Mouse (Mus musculus) gastrocnemius, postnatal 36 days (tissue): ENCODE measurements around the gene Tnf. TPM values are rescaled to one million over a fixed set of nuclear protein-coding genes. Genes with fewer than 3 reads are reported as not detected.

ENCODE experiments used
- DNase-seq, 2 experiments: peaks; one replicate each; pipeline ENCODE4 v3.0.0; 2022
- intact Hi-C: fragments of 180-260 bp; cut with DNase I; formaldehyde crosslinking; loops from one replicate; pipeline ENCODE4 v1.15.1; 2025
- microRNA-seq, 2 experiments: library from miRNA; unstranded; fragments of <30 nt; microRNA quantifications; one replicate each; pipeline ENCODE4 v1.2.0; 2021
- total RNA-seq, 2 experiments: library from RNA; stranded (reverse); gene quantifications; 2 replicates each; pipeline ENCODE4 v1.2.3; 2021

Gene Tnf
- total RNA-seq, 2 experiments from 2014 or later: 0.46 TPM; not detected in 1

DNA sequence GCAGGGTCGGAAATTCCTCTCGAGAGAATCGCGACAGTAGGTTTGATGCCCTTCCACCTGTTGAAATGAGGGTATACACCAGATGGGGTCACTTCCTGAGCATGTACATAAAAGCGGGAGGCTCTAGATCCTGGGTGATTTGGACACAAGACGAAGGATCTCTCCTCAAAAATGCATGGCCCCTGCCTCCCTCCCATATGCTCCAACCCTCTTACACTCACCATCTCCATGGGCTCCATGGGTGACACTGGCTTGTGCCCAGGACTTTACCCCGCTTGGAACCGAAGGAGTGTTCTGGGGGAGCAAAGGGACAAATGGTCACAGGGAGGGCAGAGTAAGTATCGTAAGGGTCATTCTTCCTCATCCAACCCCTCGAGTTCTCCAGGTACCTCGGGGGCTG is 40.4 kb downstream of the Tnf start:
- intact Hi-C loops: loop anchor here (2.0 kb wide), 1 partner anchor 17 kb away; no protein-coding TSS in a partner anchor
- no peak for DNase-seq

DNA sequence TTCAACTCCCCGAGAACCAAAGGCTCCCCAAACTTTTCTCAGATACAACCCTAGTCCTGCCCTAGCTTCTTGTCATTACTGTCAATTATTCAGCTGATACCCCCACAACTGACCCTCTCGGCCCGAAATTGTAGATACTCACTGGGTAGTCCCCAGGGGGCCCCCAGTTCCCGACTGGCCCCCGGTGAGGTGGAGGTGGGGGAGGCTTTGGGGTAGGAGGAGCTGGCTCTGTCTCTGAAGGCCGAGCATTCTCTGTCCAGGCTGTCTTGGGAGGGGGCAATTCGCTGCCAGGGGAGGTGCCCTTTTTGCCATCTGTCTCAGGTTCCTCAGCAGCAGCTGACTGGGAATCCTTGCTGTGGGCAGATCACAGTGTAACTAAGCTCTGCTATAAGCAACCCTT is 42.2 kb downstream of the Tnf start:
- intact Hi-C loops: loop anchor here (2.0 to 10.0 kb wide), 2 partner anchors 15 to 1045 kb away; partner anchors contain the start of gene H2-DMa

DNA sequence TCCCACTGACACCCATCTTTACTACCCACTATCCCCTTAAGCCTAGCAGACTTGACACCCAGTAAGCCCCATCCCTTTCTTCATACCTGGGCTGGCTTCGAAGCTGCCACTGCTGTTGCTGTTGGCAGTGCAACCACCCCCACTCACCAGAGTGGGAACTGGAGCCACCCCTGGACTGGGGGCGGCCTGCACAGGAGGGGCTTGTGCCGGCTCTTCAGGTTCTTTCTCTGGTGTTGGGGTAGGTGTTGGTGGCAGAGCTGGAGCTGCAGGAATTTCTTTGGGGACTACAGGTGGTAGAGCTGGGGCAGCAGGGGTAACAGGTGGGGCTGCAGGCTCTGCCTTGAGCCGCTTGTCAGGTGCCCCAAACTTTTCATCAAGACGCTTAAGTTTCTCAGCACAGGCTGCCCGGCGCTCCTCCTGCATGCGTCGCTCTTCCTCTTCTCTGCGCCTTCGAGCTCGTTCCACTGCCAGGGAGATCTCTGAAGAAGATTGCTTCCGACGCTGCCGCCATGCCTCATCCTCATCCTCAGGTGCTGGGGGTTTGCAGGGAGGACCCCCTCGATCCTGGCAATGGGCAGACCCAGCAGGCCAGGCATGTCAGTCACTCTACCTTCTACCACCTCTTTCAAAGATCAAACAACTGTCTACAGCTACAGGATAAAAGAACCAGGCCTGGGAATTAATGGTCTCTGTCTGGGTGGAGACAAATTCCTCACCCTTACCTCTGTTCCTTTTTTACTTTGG is 42.8 kb downstream of the Tnf start:
- no peak for DNase-seq
- intact Hi-C loops: loop anchor here (10.0 kb wide), 1 partner anchor 1044 kb away; the partner anchor contains the start of gene H2-DMa

More for the DNA sequence above, 42.2 kb downstream of the Tnf start:
- no peak for DNase-seq

DNA sequence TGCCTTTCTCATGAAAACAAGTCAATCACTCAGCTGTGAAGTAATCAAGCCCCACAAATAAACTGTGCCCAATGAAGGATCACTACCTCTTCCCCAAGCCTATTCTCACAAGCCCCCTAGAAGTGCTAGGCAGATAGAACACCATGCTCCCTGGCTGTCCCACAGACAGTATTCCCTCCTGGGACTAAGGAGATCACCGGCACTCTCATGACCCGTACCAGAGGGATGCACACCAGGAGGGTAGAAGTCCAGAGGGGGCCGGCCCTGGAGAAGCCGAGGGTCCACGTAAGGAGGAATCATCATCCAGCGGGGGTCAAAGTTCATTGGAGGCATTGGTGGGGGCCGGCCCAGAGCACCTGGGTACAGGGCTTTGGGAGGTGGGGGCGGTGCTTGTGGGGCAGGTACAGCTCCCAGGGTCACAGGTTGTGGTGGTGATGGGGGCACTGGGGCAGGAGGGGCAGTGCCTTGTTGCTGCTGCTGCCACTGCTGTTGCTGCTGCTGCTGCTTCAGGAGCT is 44.1 kb downstream of the Tnf start:
- intact Hi-C loops: loop anchor here (10.0 kb wide), 1 partner anchor 1043 kb away; the partner anchor contains the start of gene H2-DMa
- DNase-seq: no peak

DNA sequence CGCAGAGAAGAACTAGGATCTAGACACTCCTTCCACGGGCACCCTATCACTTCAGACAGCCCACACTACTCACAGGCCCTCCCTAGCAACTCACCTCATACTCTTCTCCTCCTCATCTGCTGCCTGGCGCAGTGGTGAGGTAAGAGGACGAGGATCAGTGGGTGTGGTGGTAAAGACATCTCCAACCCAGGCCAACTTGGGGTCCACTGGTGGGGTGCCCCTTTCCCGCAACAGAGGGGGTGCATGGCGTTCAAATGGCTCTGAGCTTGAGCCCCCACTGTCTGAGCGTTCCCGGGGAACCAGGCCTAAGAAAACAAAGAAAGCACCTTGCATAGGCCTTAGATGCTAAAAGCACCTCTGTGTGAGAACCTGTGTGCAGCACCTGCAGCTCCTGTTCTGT is 44.6 kb downstream of the Tnf start:
- no peak for DNase-seq
- intact Hi-C loops: loop anchor here (10.0 kb wide), 1 partner anchor 1042 kb away; the partner anchor contains the start of gene H2-DMa

DNA sequence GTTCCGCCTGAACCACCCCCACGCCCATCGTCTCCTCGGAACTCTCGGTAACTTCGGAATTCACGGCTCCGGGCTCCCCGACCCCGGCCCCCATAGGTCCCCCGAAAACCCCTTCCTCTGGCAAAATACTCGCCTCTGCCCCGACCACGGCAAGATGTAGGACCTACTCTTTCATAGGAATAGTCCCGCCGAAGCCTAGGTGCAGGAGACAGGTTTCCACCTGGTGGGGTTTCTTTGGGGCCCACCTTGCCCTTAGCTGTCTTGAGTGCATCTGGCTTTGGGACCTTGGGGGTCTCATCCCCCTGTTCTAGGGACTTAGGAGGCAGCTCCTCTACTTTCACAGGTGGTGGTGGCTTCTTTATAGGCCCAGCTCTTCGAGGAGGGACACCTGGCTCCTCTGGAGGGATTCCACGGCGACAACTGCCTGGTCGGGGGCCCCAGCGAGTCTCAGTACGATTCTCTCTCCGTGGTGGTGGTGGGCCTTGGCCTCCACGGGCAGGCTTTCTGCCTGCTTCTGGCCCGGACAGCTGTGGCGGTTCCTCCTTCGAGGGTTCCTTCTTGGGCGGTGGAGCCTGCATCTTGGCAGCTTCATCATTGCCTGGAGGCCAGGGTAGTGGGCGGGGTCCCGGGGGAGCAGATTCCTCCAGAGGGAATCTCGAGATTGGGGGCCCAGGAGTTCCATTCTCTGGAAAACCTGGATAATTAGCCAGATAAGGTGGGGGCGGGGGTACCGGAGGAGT is 45.2 kb downstream of the Tnf start:
- no peak for DNase-seq
- intact Hi-C loops: loop anchor here (10.0 kb wide), 1 partner anchor 1042 kb away; the partner anchor contains the start of gene H2-DMa

DNA sequence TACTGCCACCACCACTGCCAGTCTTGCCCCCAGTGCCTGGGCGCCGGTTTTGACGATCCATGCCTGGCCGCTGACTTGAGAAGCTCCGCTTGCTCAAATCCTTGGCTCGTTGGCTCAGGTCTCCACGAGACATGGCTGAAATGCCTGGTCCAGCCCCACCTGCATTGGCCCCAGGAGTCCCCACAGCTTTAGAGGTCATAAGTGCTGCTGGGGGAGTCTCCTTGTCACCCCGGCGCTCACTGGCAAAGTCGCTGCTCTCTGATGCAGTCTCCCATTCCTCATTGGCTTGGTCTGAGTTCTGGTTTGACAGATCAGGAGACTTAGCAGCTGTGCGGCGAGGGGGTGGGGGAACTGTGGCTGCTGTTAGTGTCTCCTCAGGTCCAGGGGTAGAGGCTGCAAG is 46.4 kb downstream of the Tnf start:
- peak in 1 of 2 experiments; percentile 11 for DNase-seq
- intact Hi-C loops: loop anchor here (10.0 kb wide), 1 partner anchor 1041 kb away; the partner anchor contains the start of gene H2-DMa

DNA sequence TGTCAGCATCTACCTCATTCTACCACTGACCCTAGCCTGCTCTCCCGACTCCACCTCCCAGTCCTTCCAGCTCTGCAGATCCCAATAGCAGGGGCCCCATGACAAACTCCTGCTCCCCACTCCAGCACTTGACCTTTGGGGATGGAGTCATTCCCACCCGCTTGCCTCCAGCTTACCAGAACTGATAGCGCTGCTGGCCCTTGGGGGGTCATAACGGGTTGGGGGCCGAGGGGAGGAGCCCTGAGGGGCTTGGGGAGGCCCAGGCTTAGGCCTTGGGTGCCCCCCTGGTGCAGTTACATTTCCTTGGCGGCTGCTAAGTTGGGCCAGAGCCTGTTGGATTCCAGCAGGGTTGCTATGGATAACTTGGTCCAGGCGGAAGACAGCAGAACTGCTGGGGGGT is 47.2 kb downstream of the Tnf start:
- intact Hi-C loops: loop anchor here (10.0 kb wide), 1 partner anchor 1040 kb away; the partner anchor contains the start of gene H2-DMa
- no peak for DNase-seq

DNA sequence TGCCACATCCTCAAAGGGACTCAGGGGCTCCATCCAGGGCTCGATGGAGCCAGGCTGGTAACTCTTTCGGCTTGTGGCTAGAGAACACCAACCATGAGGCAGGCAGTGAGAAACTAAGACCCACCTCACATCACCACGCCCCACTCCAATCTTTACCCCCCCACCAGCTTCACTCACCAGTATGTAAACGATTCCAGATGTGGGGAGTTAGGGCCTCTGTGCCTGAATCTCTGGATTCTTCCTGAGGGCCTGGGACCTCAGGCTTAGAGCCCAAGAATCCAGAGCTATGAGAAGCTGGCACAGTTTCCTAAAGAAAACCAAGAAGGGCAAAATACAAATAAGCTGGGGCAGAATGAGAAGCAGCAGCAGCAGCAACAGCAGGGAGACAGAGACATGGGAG is 47.9 kb downstream of the Tnf start:
- intact Hi-C loops: loop anchor here (10.0 kb wide), 1 partner anchor 1039 kb away; the partner anchor contains the start of gene H2-DMa
- DNase-seq: no peak

DNA sequence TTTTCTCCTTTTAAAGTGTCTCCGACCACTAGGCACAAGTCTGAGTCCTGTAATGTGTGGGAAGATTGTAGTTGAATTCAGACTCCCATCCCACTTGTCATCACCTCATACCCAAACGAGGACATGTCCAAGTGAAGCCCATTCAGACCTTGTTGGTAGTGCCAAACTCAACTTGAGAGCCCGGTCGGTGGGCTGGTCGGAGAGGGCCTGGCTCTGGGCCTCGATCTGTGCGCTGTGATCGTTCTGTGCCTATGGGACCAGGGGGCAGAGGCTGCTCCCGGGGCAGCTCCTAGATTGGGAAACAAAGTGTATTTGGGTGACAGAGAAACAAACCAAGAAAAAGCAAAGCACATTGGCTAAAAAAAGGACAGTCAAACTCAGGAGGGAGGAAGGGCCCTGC is 48.7 kb downstream of the Tnf start:
- DNase-seq: no peak
- intact Hi-C loops: loop anchor here (10.0 kb wide), 1 partner anchor 1038 kb away; the partner anchor contains the start of gene H2-DMa

DNA sequence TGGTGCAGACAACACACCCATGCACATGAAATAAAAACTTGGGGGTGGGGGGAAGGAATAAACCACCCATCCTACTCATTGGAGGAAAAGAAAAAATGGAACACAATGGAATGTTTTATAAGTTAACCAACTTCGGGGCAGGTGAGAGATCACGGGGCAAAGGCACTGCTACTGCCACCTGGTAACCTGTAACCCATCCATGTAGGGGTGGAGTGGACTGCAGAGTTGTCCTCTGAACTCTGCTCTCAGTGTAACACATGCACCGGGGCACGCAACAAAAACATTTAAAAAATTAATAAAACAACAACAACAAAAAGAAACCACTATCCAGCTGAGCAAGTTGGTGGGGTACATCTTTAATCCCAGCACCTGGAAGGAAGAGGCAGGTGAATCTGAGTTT is 49.7 kb downstream of the Tnf start:
- DNase-seq: no peak
- intact Hi-C loops: loop anchor here (10.0 kb wide), 1 partner anchor 1037 kb away; the partner anchor contains the start of gene H2-DMa

Small RNA genes within 50 kb of the gene (microRNA-seq; reads per million reads assigned to microRNA genes)
- gene Mir6973a (0 reads per million in 2 experiments), gene Mir6974 (0 reads per million in 2 experiments), gene Mir6975 (0 to 1.1 reads per million in 2 experiments), gene Mir8094 (0 to 0.74 reads per million in 2 experiments)

Other genes starting within 250 kb of the Tnf start
- 1 to 10 TPM; 4.6 to 6.1 TPM for gene Hspa1b, start 242.8 kb downstream of the Tnf start, total RNA-seq
- gene Gm20481, start 232.1 kb downstream of the Tnf start, total RNA-seq: not detected
- 10 to 100 TPM in 1 of 2 experiments, 1 to 10 TPM in 1; 8.8 to 10.1 TPM for gene Hspa1a, start 229.9 kb downstream of the Tnf start, total RNA-seq
- 10 to 100 TPM; 18.6 to 23.2 TPM for gene Hspa1l, start 229.3 kb downstream of the Tnf start, total RNA-seq
- gene Lsm2, start 220.1 kb downstream of the Tnf start, total RNA-seq: 10 to 100 TPM; 13.1 to 15.3 TPM
- gene Vars, start 201.0 kb downstream of the Tnf start, total RNA-seq: 10 to 100 TPM; 29.3 to 31.8 TPM
- 10 to 100 TPM; 11.3 to 12.8 TPM for gene Vwa7, start 185.4 kb downstream of the Tnf start, total RNA-seq
- gene Sapcd1, start 174.0 kb downstream of the Tnf start, total RNA-seq: not detected
- gene Msh5, start 155.3 kb downstream of the Tnf start, total RNA-seq: under 1 TPM; 0.20 to 0.35 TPM
- gene Clic1, start 152.0 kb downstream of the Tnf start, total RNA-seq: 10 to 100 TPM; 10.9 to 12.0 TPM
- gene Ddah2, start 143.0 kb downstream of the Tnf start, total RNA-seq: 1 to 10 TPM; 8.4 to 8.9 TPM
- not detected for gene Ly6g6c, start 136.6 kb downstream of the Tnf start, total RNA-seq
- gene Mpig6b, start 135.8 kb downstream of the Tnf start, total RNA-seq: not detected
- not detected for gene Ly6g6e, start 125.1 kb downstream of the Tnf start, total RNA-seq
- 1 to 10 TPM in 1 of 2 experiments, not detected in 1; 1.8 TPM for gene Ly6g6d, start 123.9 kb downstream of the Tnf start, total RNA-seq
- not detected for gene Ly6g6f, start 116.4 kb downstream of the Tnf start, total RNA-seq
- 10 to 100 TPM; 67.7 to 73.9 TPM for gene Abhd16a, start 112.7 kb downstream of the Tnf start, total RNA-seq
- gene Ly6g5c, start 93.7 kb downstream of the Tnf start, total RNA-seq: not detected
- gene Ly6g5b, start 86.6 kb downstream of the Tnf start, total RNA-seq: not detected
- 1 to 10 TPM; 6.0 to 7.8 TPM for gene Gpank1, start 80.6 kb downstream of the Tnf start, total RNA-seq
- 100 to 1,000 TPM; 145 to 170 TPM for gene Csnk2b, start 80.0 kb downstream of the Tnf start, total RNA-seq
- 10 to 100 TPM; 13.0 to 17.0 TPM for gene D17H6S53E, start 75.6 kb downstream of the Tnf start, total RNA-seq
- gene Apom, start 70.0 kb downstream of the Tnf start, total RNA-seq: not detected
- 100 to 1,000 TPM; 191 to 208 TPM for gene Bag6, start 66.8 kb downstream of the Tnf start, total RNA-seq
- gene Prrc2a, start 37.1 kb downstream of the Tnf start, total RNA-seq: 10 to 100 TPM; 88.4 to 93.0 TPM
- gene Aif1, start 25.9 kb downstream of the Tnf start, total RNA-seq: under 1 TPM in 1 of 2 experiments, not detected in 1; 0.47 TPM
- 1 to 10 TPM in 1 of 2 experiments, under 1 TPM in 1; 0.74 to 1.5 TPM for gene Lst1, start 13.6 kb downstream of the Tnf start, total RNA-seq
- under 1 TPM in 1 of 2 experiments, not detected in 1; 0.46 TPM for gene Ltb, start 7.6 kb downstream of the Tnf start, total RNA-seq
- under 1 TPM; 0.36 to 0.62 TPM for gene Lta, start 3.3 kb upstream of the Tnf start, total RNA-seq
- not detected for gene Gm16181, start 18.8 kb upstream of the Tnf start, total RNA-seq
- 1 to 10 TPM; 1.7 to 2.4 TPM for gene Atp6v1g2, start 31.7 kb upstream of the Tnf start, total RNA-seq
- gene Nfkbil1, start 33.8 kb upstream of the Tnf start, total RNA-seq: 1 to 10 TPM; 5.5 to 8.7 TPM
- gene Ddx39b, start 39.7 kb upstream of the Tnf start, total RNA-seq: 10 to 100 TPM; 67.7 to 83.0 TPM
- 10 to 100 TPM; 28.2 to 39.1 TPM for gene H2-D1, start 60.7 kb upstream of the Tnf start, total RNA-seq
- gene H2-Q1, start 118.4 kb upstream of the Tnf start, total RNA-seq: under 1 TPM; 0.38 to 0.47 TPM
- gene H2-Q2, start 140.2 kb upstream of the Tnf start, total RNA-seq: under 1 TPM; 0.20 to 0.77 TPM
- 1 to 10 TPM; 3.6 to 4.0 TPM for gene H2-Q4, start 177.6 kb upstream of the Tnf start, total RNA-seq
- gene H2-Q6, start 222.8 kb upstream of the Tnf start, total RNA-seq: under 1 TPM; 0.17 to 0.26 TPM
- gene H2-Q7, start 237.1 kb upstream of the Tnf start, total RNA-seq: under 1 TPM; 0.33 to 0.62 TPM